Mouse (Mus musculus): Measurements from ENCODE around the gene Trak1.
A peak's percentile ranks its signal among the peaks of the same experiment; 100 is the strongest.

Trak1 gene

GRCm38 (mm10) chr9:121487216-121487615 is 189.9 kb downstream of the Trak1 start:
- no peak for DNase-seq (ENCODE audit: low spot score)

GRCm38 (mm10) chr9:121491592-121492240 is 194.4 kb downstream of the Trak1 start:
- no peak for DNase-seq (ENCODE audit: low spot score)

GRCm38 (mm10) chr9:121494006-121494767 is 196.9 kb downstream of the Trak1 start:
- DNase-seq (ENCODE audit: low spot score) = no peak

- peak; percentile 16 for DNase-seq (ENCODE audit: low spot score)
Observed at GRCm38 (mm10) chr9:121495529-121495928, 198.2 kb downstream of the Trak1 start, which contains the start of gene Cck. Gene Cck (minus strand): TSS chr9:121495694.

GRCm38 (mm10) chr9:121496102-121496501 is 198.8 kb downstream of the Trak1 start:
- no peak for DNase-seq (ENCODE audit: low spot score)

GRCm38 (mm10) chr9:121505346-121505745 is 208.0 kb downstream of the Trak1 start:
- DNase-seq (ENCODE audit: low spot score) = no peak

GRCm38 (mm10) chr9:121506478-121507180 is 209.3 kb downstream of the Trak1 start:
- no peak for DNase-seq (ENCODE audit: low spot score)

GRCm38 (mm10) chr9:121511911-121512310 is 214.6 kb downstream of the Trak1 start:
- no peak for DNase-seq (ENCODE audit: low spot score)

- DNase-seq (ENCODE audit: low spot score) = no peak
Observed at GRCm38 (mm10) chr9:121514462-121514861, 217.2 kb downstream of the Trak1 start.

GRCm38 (mm10) chr9:121520047-121520446 is 222.7 kb downstream of the Trak1 start:
- no peak for DNase-seq (ENCODE audit: low spot score)
